Mouse (Mus musculus) retina, embryonic 14.5 days (tissue): ENCODE data around the gene Pld1.

ENCODE experiments used
- DNase-seq: peaks from one replicate; pipeline ENCODE4 v3.0.0-alpha.2; 2015; ENCODE audit warnings: low spot score

Gene Pld1

GRCm38 (mm10) chr3:28049526-28049925, 111.0 kb downstream of the Pld1 start:
- no peak for DNase-seq

DNA sequence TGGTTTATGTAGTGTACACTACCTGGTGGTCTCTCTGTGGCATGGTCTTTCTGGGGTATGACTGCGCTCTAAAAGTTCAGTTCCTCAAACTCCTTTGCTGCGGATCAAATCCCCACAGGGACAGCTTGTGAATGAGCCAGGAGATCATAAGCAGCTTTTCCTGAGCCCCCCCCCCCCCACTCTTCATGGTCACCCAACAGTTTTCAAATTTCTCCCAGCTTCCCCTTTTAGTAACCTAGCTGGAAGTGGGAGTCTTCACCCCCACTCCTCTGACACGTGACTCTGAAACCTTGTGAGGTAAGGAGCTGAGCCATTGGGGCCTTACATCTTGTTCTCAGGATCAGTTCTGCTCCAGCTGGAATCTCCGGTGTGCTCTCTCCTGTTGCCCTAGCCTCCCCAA, 114.6 kb downstream of the Pld1 start:
- DNase-seq: no peak

GRCm38 (mm10) chr3:28060713-28061112, 122.2 kb downstream of the Pld1 start:
- no peak for DNase-seq

DNA sequence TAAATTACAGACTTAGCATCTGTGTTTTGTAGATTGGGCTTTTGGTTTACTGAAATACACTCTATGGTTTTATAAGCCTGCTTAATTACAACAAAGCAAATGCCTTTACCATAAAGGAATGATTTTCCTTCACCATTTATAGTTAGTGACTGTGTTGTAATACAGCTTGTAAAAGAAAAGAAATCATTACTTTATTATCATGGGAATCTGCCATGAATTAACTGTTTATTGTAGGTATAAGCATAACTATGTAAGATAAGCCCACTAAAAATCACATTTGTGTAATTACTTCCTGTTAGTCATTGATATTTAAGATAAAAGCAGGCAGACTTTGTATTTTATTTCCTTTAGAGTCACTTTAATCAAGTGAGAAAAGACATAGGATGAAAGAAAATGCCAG, 122.7 kb downstream of the Pld1 start:
- DNase-seq: no peak

DNA sequence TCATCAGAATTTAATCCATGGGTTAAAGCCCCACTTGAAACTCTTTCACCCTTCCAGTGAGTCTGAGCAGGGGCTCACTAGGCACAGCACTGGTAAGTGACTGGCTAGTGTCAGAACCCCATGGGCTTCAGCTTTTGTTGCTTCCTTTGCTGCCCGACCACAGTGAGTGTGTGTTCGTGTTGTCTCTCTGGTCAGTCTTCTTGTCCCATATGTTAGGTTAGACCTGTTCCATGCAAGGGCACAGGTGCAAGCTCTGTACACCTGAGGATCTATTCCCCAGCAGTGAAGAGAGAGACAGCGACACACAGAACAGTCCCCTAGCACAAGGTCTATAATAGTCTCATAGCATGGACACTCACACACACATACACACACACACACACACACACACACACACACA, 140.7 kb downstream of the Pld1 start:
- no peak for DNase-seq

DNA sequence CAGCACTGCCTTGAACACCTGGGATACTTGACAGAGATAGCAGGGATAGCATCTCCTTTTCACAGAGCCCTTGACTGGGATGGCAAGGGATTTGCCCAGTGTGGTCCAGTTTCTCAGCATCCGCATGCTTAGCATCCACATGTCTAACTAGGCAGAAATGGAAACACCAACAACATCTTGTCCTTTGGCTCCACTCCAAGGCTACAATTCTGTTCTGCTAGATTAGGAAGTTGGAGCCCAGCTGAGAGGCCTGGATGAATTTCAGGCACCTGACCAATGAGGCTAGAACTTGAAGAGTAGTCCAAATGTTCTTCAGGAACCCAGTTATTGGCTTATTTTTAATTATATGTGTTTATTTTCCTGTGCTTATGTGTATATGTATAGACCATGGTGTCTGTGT, 141.6 kb downstream of the Pld1 start:
- DNase-seq: no peak

DNA sequence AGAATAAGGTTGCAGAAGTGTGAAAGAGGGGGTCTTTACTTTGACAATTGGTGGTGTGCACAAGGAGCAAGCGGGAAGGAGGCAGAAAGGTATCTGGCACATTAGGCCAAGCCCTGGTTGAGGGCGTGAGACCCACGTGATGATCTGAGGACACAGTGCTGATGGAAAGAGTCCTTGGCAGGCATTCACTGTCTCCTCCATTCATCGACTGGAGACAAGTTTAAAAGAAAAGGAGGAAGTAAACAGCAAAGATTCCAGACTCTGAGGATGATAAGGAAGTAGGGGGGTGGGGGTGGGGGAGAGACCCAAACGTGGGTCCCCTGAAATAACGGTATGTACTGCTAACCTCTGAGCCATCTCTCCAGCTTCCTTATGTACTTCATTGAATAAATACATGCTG, 142.5 kb downstream of the Pld1 start:
- DNase-seq: no peak

- DNase-seq: no peak
Observed at GRCm38 (mm10) chr3:28083218-28083617, 144.7 kb downstream of the Pld1 start.

DNA sequence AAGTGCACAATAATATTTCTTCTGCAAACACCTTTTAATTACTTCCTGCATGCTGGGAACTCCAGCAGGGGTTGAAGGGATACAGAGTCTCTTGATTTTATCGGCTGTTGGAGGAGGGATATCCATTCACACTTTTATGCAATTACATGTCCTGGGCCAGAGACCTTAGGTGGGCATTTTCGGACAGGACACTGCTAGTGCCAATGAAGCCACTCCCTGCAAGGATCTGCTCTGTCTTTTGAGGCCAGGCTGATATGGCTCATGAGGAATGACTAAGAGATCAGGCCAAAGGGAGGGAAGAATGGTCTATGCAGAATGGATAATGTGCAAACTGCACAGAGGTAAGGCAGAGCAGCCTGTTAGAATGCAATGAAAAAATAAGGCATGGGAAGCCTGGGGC, 145.8 kb downstream of the Pld1 start:
- DNase-seq: no peak

DNA sequence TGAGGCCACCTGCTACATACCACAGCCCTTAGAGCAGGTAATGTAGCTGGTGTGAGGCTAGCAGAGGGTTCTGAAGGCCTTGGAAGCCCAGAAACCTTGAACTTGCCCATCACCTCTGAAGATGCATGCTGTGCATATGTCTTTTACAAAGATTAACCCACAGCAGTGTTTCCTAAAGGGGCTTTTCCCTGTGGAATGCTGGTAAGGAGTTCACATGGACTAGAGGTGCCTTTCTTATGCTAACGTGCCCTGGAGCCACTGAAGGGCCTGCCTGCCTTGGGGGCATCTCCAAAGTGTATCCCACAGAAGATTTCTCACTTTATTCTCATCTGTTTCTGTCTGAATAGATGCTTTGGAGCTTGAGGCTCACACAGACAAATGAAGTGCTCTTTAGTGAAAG, 152.8 kb downstream of the Pld1 start:
- DNase-seq: no peak

DNA sequence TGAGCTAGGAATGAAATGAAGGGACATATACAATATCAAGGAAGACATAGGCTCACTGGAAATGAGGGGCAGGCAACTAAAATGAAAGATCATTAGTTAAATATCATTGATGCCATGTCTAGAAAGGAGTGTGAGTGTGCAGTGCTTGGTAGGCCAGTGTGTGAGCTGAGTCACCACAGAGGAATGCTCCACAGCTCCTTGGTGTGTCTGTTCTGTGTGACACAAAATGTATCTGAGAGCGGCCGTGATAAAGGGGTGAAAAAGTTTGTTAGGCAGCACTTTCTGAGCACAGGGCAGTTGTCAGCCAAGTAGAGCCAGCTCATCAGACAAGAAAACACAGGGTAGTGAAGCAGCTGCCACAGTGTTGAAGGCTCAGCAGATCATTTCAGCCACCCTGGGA, 153.2 kb downstream of the Pld1 start:
- no peak for DNase-seq

DNA sequence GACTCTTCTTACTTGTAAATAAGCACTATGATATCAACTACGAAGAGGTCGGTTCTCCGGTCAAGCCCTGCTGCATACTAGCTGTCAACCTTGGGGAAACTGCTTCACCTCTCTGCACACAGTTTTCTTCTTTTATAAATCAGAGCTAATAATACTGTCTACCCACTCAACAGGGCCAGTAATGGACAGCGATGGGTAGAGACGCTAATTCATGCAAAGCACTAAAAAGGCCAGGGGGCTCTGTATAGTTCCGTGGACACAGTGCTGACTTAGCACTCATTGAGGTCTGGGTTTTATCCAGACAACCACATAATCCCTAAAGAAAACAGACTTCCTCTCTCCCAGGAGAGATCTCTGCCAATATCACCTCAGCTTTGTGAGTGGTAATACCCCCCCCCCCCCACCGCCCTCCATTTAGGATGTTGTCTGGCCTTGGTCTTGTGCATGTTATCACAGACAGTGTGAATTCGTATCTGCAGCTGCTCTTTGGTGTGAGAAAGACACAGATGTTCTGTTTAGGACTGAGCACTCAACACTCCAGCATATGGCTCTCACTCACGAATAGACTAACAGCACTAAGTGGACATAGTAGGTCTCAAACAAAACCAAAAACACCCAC, 155.3 kb downstream of the Pld1 start:
- DNase-seq: no peak

GRCm38 (mm10) chr3:28095451-28095850, 157.0 kb downstream of the Pld1 start:
- DNase-seq: no peak

DNA sequence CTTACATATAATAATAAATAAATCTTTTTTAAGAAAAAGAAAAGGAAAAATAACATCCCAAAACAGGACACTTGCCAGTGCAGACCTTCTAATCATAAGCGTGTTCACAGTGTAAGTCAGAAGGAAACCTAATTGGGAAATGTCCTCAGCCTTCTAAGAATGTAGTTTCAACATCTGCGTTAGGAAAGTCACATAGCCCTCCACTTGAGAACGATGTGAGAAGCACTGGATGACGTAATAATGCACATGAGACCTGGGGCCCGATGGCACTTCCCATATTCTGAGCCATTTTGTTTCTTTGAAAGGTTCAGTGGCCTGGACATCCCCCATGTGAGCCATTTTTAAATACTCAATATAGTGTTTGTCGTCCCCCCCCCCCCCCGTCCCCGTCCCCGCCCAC, 160.7 kb downstream of the Pld1 start:
- no peak for DNase-seq

- no peak for DNase-seq
Observed at GRCm38 (mm10) chr3:28104992-28105391, 166.5 kb downstream of the Pld1 start.

GRCm38 (mm10) chr3:28107446-28108004, 169.0 kb downstream of the Pld1 start:
- DNase-seq: peak; percentile 71

- no peak for DNase-seq
Observed at GRCm38 (mm10) chr3:28111516-28111915, 173.0 kb downstream of the Pld1 start.

DNA sequence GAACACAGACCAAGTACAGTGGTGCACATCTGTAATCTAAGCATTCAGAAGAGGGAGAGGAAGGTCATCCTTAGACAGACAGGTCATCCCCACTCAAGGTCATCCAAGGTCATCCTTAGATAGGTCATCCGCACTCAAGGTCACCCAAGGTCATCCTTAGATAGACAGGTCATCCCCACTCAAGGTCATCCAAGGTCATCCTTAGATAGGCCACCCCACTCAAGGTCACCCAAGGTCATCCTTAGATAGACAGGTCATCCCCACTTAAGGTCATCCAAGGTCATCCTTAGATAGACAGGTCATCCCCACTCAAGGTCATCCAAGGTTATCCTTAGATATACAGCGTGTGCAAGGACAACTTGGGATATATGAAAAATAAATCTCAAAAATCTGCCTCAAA, 175.4 kb downstream of the Pld1 start:
- no peak for DNase-seq

GRCm38 (mm10) chr3:28141716-28142115, 203.2 kb downstream of the Pld1 start:
- DNase-seq: no peak

GRCm38 (mm10) chr3:28142121-28142520, 203.6 kb downstream of the Pld1 start:
- DNase-seq: no peak

- DNase-seq: no peak
Observed at GRCm38 (mm10) chr3:28144676-28145075, 206.2 kb downstream of the Pld1 start.

DNA sequence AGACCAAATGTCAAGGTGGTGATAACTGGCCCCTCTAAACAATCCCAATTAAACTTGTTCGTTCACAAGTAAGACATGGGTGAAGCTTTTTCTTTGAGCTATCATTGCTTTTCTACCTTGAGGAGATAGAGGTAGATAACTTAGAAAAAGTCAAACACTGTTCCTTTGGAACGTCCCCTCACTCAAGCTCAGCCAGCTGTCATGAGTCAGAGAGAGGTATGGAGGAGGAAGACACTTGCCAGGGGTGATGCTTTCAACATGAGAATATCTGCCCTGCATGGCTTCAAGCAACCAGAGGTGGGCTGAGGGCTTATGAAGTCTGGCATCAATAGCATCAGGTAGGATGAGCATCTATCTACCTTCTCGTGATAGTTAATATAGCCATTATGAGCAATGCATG, 207.0 kb downstream of the Pld1 start:
- DNase-seq: no peak

GRCm38 (mm10) chr3:28149656-28150256, 211.3 kb downstream of the Pld1 start:
- no peak for DNase-seq

- DNase-seq: no peak
Observed at GRCm38 (mm10) chr3:28158006-28158405, 219.5 kb downstream of the Pld1 start.
